Mouse (Mus musculus): ENCODE results near the gene Ngdn.

DNA sequence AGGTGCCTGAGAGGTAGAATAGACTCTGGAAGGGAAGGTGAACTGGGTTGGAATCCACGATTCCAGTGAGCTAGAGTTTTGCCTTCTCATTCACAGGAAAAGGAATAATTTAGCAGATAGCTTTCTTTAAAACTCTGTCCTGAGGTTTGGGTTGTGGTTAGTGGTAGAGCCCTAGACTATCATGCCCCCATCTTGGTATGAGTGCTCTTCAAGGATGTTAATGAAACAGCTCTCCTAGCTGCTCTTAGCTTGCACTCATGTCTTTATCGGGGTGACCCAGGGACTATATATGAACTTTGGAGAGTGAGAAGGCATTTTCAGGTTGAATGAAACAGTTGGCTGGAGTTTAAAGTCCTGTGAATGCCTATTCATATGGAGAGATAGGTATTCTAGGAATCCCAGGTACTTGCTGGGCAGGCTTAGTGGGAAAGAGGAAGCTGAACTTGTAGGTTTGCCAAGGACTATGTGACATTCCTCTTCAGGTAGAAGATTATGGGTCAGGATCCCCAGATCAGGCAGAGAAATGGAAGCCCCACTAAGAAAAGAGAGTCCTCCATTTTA, 32.8 kb downstream of the Ngdn start:
- TF ChIP-seq POLR2A (IDR thresholded peaks at IDR 0.05; ENCODE audit: borderline replicate concordance, extremely low read depth, low read depth, low read length) (no peak), CTCF (IDR thresholded peaks at IDR 0.05; ENCODE audit: insufficient read depth, low read length) (no peak)

Measured in lung, adult 2 months (tissue).